ENCODE assay signal across 8 mouse cellular contexts in the genomic region with DNA sequence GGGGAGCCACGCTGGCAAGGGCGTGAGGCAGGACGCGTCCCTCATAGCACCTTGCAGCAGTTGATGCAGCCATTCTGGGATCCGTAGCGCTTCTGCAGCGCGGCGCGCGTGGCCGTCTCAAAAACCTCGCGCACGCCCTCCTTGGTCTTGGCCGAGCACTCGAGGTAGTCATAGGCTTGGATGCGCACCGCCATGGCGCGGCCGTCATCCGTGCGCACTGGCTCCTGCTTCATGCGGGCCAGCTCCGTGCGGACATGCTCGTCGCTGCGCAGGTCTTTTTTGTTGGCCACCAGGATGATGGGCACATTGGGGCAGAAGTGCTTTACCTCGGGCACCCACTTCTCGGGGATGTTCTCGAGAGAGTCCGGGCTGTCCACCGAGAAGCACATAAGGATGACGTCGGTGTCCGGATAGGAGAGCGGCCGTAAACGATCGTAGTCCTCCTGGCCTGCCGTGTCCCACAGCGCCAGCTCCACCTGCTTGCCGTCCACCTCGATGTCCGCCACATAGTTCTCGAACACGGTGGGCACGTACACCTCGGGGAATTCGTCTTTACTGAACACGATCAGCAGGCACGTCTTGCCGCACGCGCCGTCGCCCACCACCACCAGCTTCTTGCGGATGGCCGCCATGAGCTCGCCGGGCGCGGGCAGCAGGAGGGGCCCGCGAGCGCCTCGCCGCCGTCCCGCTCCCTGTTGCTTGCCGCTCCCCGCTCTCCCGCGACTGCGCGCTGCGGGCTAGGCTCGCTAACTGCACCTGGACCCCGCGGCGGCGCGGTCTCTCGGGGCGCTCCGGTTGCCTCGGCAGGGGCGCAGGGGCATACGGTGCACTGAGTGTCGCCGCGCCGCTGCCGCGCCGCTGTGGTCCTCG. TPM values are rescaled to one million over a fixed set of nuclear protein-coding genes. Genes with fewer than 3 reads are reported as not detected.
DNase-seq lines count a peak whose midpoint lies in the region; ATAC-seq and TF ChIP-seq lines count a peak whose summit lies in the region.

No protein-coding gene starts in this region.

- H3K27ac ChIP-seq in embryonic facial prominence, embryonic 10.5 days (replicated peaks), result peak overlapping the region; percentile 98
- H3K27ac ChIP-seq in liver, embryonic 15.5 days (replicated peaks), result peak overlapping the region; percentile 86
- H3K27ac ChIP-seq in testis, adult 2 months (ENCODE audit: control insufficient read depth, insufficient read depth, low read depth, low read length), result peak overlapping the region; percentile 93

- TF ChIP-seq CTCF in C2C12 (IDR thresholded peaks at IDR 0.05; ENCODE audit: control insufficient read depth, insufficient read depth, insufficient read length), result no peak
- no peak for TF ChIP-seq CTCF in testis, adult 2 months (IDR thresholded peaks at IDR 0.05; ENCODE audit: control insufficient read depth, insufficient read depth, insufficient replicate concordance, low read depth, low read length)

- H3K79me3 ChIP-seq in C2C12 (ENCODE audit: low read depth), result peaks cover 29% of the 10 kb centered on the region

- H3K4me2 ChIP-seq in liver, embryonic 15.5 days, result peak overlapping the region; percentile 88

- peaks cover 48% of the 10 kb centered on the region for H3K4me1 ChIP-seq in embryonic facial prominence, embryonic 10.5 days
- H3K4me1 ChIP-seq in liver, embryonic 15.5 days (replicated peaks), result peaks cover 38% of the 10 kb centered on the region
- H3K4me1 ChIP-seq in testis, adult 2 months (ENCODE audit: control insufficient read depth, insufficient read depth, low read length), result peaks cover 19% of the 10 kb centered on the region

- peak overlapping the region; percentile 66 for H3ac ChIP-seq in C2C12 (ENCODE audit: control insufficient read depth, insufficient read length, low read depth)

- H3K36me3 ChIP-seq in C2C12 (ENCODE audit: control insufficient read depth, insufficient read depth), result peaks cover 17% of the 10 kb centered on the region
- no peaks in the 10 kb centered on the region for H3K36me3 ChIP-seq in embryonic facial prominence, embryonic 10.5 days (replicated peaks)
- no peaks in the 10 kb centered on the region for H3K36me3 ChIP-seq in liver, embryonic 15.5 days (replicated peaks)
- no peaks in the 10 kb centered on the region for H3K36me3 ChIP-seq in testis, adult 2 months (ENCODE audit: control insufficient read depth, insufficient read depth, low read length)

- H3K4me3 ChIP-seq in C2C12 (ENCODE audit: insufficient read depth, poor library complexity, severe bottlenecking), result peak overlapping the region; percentile 86
- H3K4me3 ChIP-seq in embryonic facial prominence, embryonic 10.5 days, result peak overlapping the region; percentile 75
- peak overlapping the region; percentile 69 for H3K4me3 ChIP-seq in liver, embryonic 15.5 days (replicated peaks)
- H3K4me3 ChIP-seq in testis, adult 2 months (ENCODE audit: control insufficient read depth, low read depth, low read length), result peak overlapping the region; percentile 90

- no peaks in the 10 kb centered on the region for H3K27me3 ChIP-seq in C2C12 (ENCODE audit: control insufficient read depth, insufficient read depth, insufficient read length)
- no peaks in the 10 kb centered on the region for H3K27me3 ChIP-seq in embryonic facial prominence, embryonic 10.5 days (replicated peaks; ENCODE audit: low read depth, poor library complexity, severe bottlenecking)
- peaks cover 27% of the 10 kb centered on the region for H3K27me3 ChIP-seq in liver, embryonic 15.5 days
- no peaks in the 10 kb centered on the region for H3K27me3 ChIP-seq in testis, adult 2 months (ENCODE audit: control insufficient read depth, insufficient read depth, low read length)

- no peaks in the 10 kb centered on the region for H3K9me3 ChIP-seq in embryonic facial prominence, embryonic 10.5 days
- no peaks in the 10 kb centered on the region for H3K9me3 ChIP-seq in liver, embryonic 15.5 days (replicated peaks)

- peak; percentile 77 to 93 for DNase-seq in adrenal gland, adult (ENCODE audit: inconsistent age in 2 of 2, low spot score in 1 of 2)
- peak; percentile 77 for DNase-seq in embryonic facial prominence, embryonic 10.5 days (ENCODE audit: low spot score)
- peak; percentile 57 for DNase-seq in heart, adult 8-10 months (ENCODE audit: low spot score)
- DNase-seq in kidney, adult 9 months, result peak; percentile 64
- peak; percentile 56 to 63 for DNase-seq in natural killer cell, adult 2 months (ENCODE audit: low spot score in 2 of 2)

- TF ChIP-seq POLR2A in testis, adult 2 months (IDR thresholded peaks at IDR 0.05; ENCODE audit: control insufficient read depth, low read depth, low read length), result no peak; the same call in 1 of the 2 replicates

- WGBS in embryonic facial prominence, embryonic 10.5 days, result under 1% methylated on average over 99 of the region's 99 CpGs
- under 1% methylated on average over 99 of the region's 99 CpGs for WGBS in liver, embryonic 15.5 days (ENCODE audit: insufficient replicate concordance)

- peak overlapping the region; percentile 70 for H3K9ac ChIP-seq in liver, embryonic 15.5 days

- peaks cover 38% of the 10 kb centered on the region for H3K79me2 ChIP-seq in C2C12 (ENCODE audit: control insufficient read depth, insufficient read depth)

- peak; percentile 46 for ATAC-seq in liver, embryonic 15.5 days (ENCODE audit: insufficient read depth)

TF ChIP-seq in C2C12, 6 proteins besides CTCF, POLR2A, EP300 and RAD21:
- TF ChIP-seq USF1 (IDR thresholded peaks at IDR 0.05; ENCODE audit: low read depth) (no peak), FOSL1 (IDR thresholded peaks at IDR 0.05; ENCODE audit: insufficient read depth, low read length, poor library complexity, severe bottlenecking) (no peak), MAX (IDR thresholded peaks at IDR 0.05) (no peak), CEBPB (IDR thresholded peaks at IDR 0.05; ENCODE audit: low read depth) (no peak), MYOG (IDR thresholded peaks at IDR 0.05; ENCODE audit: control insufficient read depth, extremely low read depth, insufficient read length) (no peak), MYOD1 (IDR thresholded peaks at IDR 0.05; ENCODE audit: control insufficient read depth, insufficient read length, low read depth) (no peak)

RNA-seq across cellular contexts. Expression of a gene that starts 0.6 kb away (rescaled TPM):
- polyA plus RNA-seq in C2C12 (2012; fragmentation: generic; extraction: Trizol), result 130 TPM
- polyA plus RNA-seq in embryonic facial prominence, embryonic 10.5 days (2016; fragmentation: Nextera tagmentation; extraction: Ambion mirVana), result 24.8 and 26.4 TPM in 2 replicates
- 100 to 1,000 TPM; 134 to 157 (median 146) TPM for total RNA-seq in heart, adult 8-10 months (2022)
- 7.5 and 8.2 TPM in 2 replicates for polyA plus RNA-seq in liver, embryonic 15.5 days (2015; fragmentation: Nextera tagmentation; extraction: Ambion mirVana)
- polyA plus RNA-seq in testis, adult 2 months (2012; rRNA removed), result 21.3 and 23.4 TPM in 2 replicates

Comparison
In these comparisons a context has a peak if more than half of its experiments do, and no peak if none do; other contexts are left out.
1. Peak in every context shown above with its lines: DNase-seq, ATAC-seq, H3K4me3 ChIP-seq and H3K27ac ChIP-seq.